Mouse (Mus musculus) stomach, embryonic 15.5 days (tissue): Measurements from ENCODE around the gene Aspa. TPM values are rescaled to one million over a fixed set of nuclear protein-coding genes. Genes with fewer than 3 reads are reported as not detected.
A peak's percentile ranks its signal among the peaks of the same experiment; 100 is the strongest.
"Not testable (repeated sequence)": the region's sequence is repeated elsewhere in the genome, so short reads cannot be mapped to it uniquely, and the experiment has no call there.

Experiments used
- ATAC-seq: fragments of 200-750 bp; cut with Nextera tagmentation; 2 replicates; pipeline ENCODE4 v1.8.0; 2017; ENCODE audit warnings: low read depth, moderate number of reproducible peaks, moderate TSS enrichment; ENCODE audit not compliant: insufficient read depth, low FRiP score
- H3K27ac ChIP-seq: fragments of 300-500 bp; sonication (generic); 2 replicates; pipeline ENCODE4 v1.5.1; 2015; ENCODE audit warnings: mild to moderate bottlenecking, inconsistent platforms
- H3K27me3 ChIP-seq: fragments of 300-500 bp; sonication (generic); replicated peaks from 2 replicates; pipeline ENCODE4 v1.6.1; 2015; ENCODE audit warnings: inconsistent platforms
- H3K36me3 ChIP-seq: fragments of 300-500 bp; sonication (generic); 2 replicates; pipeline ENCODE4 v1.6.1; 2015; ENCODE audit warnings: inconsistent platforms
- H3K4me1 ChIP-seq: fragments of 300-500 bp; sonication (generic); 2 replicates; pipeline ENCODE4 v1.6.1; 2015; ENCODE audit warnings: inconsistent platforms
- H3K4me2 ChIP-seq: fragments of 300-500 bp; sonication (generic); 2 replicates; pipeline ENCODE4 v1.6.1; 2015; ENCODE audit warnings: mild to moderate bottlenecking, inconsistent platforms
- H3K4me3 ChIP-seq: fragments of 300-500 bp; sonication (generic); replicated peaks from 2 replicates; pipeline ENCODE4 v1.5.1; 2015; ENCODE audit warnings: inconsistent platforms
- H3K9ac ChIP-seq: fragments of 300-500 bp; sonication (generic); 2 replicates; pipeline ENCODE4 v1.6.1; 2015; ENCODE audit warnings: inconsistent platforms
- H3K9me3 ChIP-seq: fragments of 300-500 bp; sonication (generic); 2 replicates; pipeline ENCODE4 v1.6.1; 2016; ENCODE audit warnings: inconsistent platforms
- WGBS: fragments of 180-500 bp; shearing (Covaris S2); methylation state at CpG from one replicate; pipeline ENCODE4 v1.1.7; 2015; 5-methylcytosine and 5-hydroxymethylcytosine counted together
- polyA plus RNA-seq: library from polyadenylated mRNA; unstranded; fragments of >200 nt; fragmentation: Nextera tagmentation; extraction: Ambion mirVana; gene quantifications from 2 replicates; pipeline ENCODE4 v1.2.1, GENCODE M21; 2015

Aspa gene
- 2.7 and 3.2 TPM in 2 replicates for polyA plus RNA-seq

DNA sequence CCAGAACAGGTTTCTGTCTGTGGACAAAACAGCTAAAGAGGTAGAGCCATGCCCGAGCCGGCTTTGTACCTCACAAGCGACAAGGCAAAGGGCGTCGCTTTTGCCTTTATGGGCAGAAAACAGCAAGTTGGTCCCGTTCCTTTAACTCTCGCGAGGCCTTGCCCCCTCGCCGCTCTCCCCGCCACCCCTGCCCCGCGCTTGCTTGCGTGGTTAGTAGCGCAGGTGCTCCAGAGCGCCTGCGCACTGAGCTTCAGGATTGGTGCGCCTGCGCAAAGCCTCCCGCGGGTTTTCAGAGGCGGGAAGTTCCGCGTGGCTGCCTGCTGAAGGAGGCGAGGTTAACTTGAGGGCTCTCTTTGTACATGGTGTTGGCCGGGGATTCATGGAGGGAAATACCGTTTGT is at the start of gene Aspa, which contains the start of the genes Gm49340 and Spata22:
Gene Aspa (minus strand): TSS at position 155 of the 400 bp plus-strand sequence.
Gene Gm49340 (plus strand): TSS at position 300 of the 400 bp plus-strand sequence.
Gene Spata22 (plus strand): TSS at position 300 of the 400 bp plus-strand sequence.
- WGBS, result 82% methylated on average over 27 of the region's 27 CpGs
- Histone ChIP-seq H3K4me1 (peaks cover 4% of the 10 kb centered on the region; the same call in 1 of the 2 replicates), H3K27me3 (no peaks in the 10 kb centered on the region), H3K9ac (no peak within 1 kb of the TSS), H3K4me3 (no peak within 1 kb of the TSS), H3K9me3 (no peaks in the 10 kb centered on the region), H3K4me2 (no peak within 1 kb of the TSS), H3K27ac (no peak within 1 kb of the TSS), H3K36me3 (no peaks in the 10 kb centered on the region)
- ATAC-seq, result no peak

DNA sequence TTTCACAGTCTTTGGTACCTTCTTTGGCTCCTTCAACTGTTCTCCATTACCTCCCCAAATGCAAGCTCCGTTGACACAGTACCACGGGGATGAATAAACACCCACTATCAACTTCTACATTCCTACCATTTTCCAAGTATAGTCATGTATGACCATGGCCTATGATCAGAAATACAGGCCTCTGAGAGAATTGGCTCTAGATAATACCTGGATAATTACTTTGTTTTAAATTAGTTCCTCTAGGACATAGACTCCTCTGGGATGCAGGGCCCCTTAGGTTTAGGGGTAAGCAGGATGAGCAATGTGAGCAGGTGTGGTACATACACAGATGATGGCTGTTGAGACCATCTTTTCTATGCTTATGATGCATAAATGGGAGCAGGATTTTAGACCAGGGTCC is 41.5 kb upstream of the Aspa start, which contains the start of gene Olfr376:
Gene Olfr376 (plus strand): TSS at position 301 of the 400 bp plus-strand sequence.
- H3K9me3 ChIP-seq, result no peaks in the 10 kb centered on the region
- no peak within 1 kb of the TSS for H3K9ac ChIP-seq
- 77% methylated on average over 2 of the region's 2 CpGs for WGBS
- no peak within 1 kb of the TSS for H3K27ac ChIP-seq
- no peaks in the 10 kb centered on the region for H3K27me3 ChIP-seq
- H3K36me3 ChIP-seq, result no peaks in the 10 kb centered on the region
- H3K4me1 ChIP-seq, result no peaks in the 10 kb centered on the region
- no peak within 1 kb of the TSS for H3K4me3 ChIP-seq
- no peak within 1 kb of the TSS for H3K4me2 ChIP-seq
- no peak for ATAC-seq

- Histone ChIP-seq H3K4me1 (no peaks in the 10 kb centered on the region), H3K9me3 (no peaks in the 10 kb centered on the region), H3K36me3 (no peaks in the 10 kb centered on the region), H3K9ac (no peak within 1 kb of the TSS), H3K27ac (no peak within 1 kb of the TSS), H3K4me3 (no peak within 1 kb of the TSS), H3K27me3 (no peaks in the 10 kb centered on the region), H3K4me2 (no peak within 1 kb of the TSS)
- ATAC-seq, result no peak
- WGBS, result 41% methylated on average over 3 of the region's 3 CpGs
These were observed 21.1 kb upstream of the Aspa start, which contains the start of gene Olfr20 for GRCm38 (mm10) chr11:73350483-73350882. Olfr20 (plus strand) TSS chr11:73350783.

GRCm38 (mm10) chr11:73336919-73337318 is 7.5 kb upstream of the Aspa start:
- WGBS, result 72% methylated on average over 4 of the region's 4 CpGs
- H3K4me3 ChIP-seq, result no peak overlapping the region
- no peak for ATAC-seq
- H3K36me3 ChIP-seq, result no peaks in the 10 kb centered on the region
- H3K9ac ChIP-seq, result no peak overlapping the region
- H3K27me3 ChIP-seq, result no peaks in the 10 kb centered on the region
- H3K4me1 ChIP-seq, result no peaks in the 10 kb centered on the region
- H3K9me3 ChIP-seq, result no peaks in the 10 kb centered on the region
- H3K27ac ChIP-seq, result no peak overlapping the region
- H3K4me2 ChIP-seq, result no peak overlapping the region

GRCm38 (mm10) chr11:73333357-73333756 is 4.0 kb upstream of the Aspa start:
- Histone ChIP-seq H3K4me3 (no peak overlapping the region), H3K36me3 (no peaks in the 10 kb centered on the region), H3K4me2 (no peak overlapping the region), H3K9ac (no peak overlapping the region), H3K9me3 (no peaks in the 10 kb centered on the region), H3K27ac (no peak overlapping the region), H3K4me1 (no peaks in the 10 kb centered on the region), H3K27me3 (no peaks in the 10 kb centered on the region)
- 72% methylated on average over 2 of the region's 2 CpGs for WGBS
- ATAC-seq, result no peak

DNA sequence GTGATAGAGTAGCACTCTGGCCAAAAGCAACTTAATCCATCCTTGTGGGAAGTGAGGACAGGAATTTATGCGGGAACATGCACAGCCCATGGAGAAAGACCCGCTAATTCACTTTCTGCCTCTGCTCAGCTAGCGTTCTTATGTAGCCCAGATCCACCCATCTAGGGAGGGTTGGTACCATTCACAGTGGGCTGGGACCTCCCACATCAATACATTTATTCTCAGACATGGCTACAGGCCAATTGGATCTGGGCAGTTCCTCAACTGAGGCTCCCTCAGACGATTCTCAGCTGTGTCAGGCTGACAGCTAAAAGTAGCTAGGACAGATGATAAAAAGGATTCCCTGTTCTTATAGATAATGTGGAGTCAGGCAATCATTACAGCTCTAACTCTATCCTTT is 2.0 kb downstream of the Aspa start:
- peaks cover 4% of the 10 kb centered on the region; the same call in 1 of the 2 replicates for H3K4me1 ChIP-seq
- H3K4me2 ChIP-seq, result no peak overlapping the region
- H3K9me3 ChIP-seq, result no peaks in the 10 kb centered on the region
- H3K27me3 ChIP-seq, result no peaks in the 10 kb centered on the region
- peak overlapping the region; percentile 5; the same call in 1 of the 2 replicates for H3K27ac ChIP-seq
- H3K36me3 ChIP-seq, result no peaks in the 10 kb centered on the region
- H3K9ac ChIP-seq, result no peak overlapping the region
- H3K4me3 ChIP-seq, result no peak overlapping the region
- peak; percentile 67 for ATAC-seq
- 43% methylated on average over 4 of the region's 4 CpGs for WGBS

GRCm38 (mm10) chr11:73326485-73326886 is 2.9 kb downstream of the Aspa start:
- Histone ChIP-seq H3K4me2 (peak overlapping the region; percentile 38), H3K27me3 (no peaks in the 10 kb centered on the region), H3K27ac (peak overlapping the region; percentile 55), H3K9ac (no peak overlapping the region), H3K36me3 (no peaks in the 10 kb centered on the region), H3K4me1 (peaks cover 4% of the 10 kb centered on the region; the same call in 1 of the 2 replicates), H3K9me3 (no peaks in the 10 kb centered on the region), H3K4me3 (0 out of 2 replicates have a peak overlapping the region, but pooled peaks have one; percentile 10)
- WGBS, result 22% methylated on average over 12 of the region's 12 CpGs
- peak; percentile 67; the same call in 1 of the 2 replicates for ATAC-seq

DNA sequence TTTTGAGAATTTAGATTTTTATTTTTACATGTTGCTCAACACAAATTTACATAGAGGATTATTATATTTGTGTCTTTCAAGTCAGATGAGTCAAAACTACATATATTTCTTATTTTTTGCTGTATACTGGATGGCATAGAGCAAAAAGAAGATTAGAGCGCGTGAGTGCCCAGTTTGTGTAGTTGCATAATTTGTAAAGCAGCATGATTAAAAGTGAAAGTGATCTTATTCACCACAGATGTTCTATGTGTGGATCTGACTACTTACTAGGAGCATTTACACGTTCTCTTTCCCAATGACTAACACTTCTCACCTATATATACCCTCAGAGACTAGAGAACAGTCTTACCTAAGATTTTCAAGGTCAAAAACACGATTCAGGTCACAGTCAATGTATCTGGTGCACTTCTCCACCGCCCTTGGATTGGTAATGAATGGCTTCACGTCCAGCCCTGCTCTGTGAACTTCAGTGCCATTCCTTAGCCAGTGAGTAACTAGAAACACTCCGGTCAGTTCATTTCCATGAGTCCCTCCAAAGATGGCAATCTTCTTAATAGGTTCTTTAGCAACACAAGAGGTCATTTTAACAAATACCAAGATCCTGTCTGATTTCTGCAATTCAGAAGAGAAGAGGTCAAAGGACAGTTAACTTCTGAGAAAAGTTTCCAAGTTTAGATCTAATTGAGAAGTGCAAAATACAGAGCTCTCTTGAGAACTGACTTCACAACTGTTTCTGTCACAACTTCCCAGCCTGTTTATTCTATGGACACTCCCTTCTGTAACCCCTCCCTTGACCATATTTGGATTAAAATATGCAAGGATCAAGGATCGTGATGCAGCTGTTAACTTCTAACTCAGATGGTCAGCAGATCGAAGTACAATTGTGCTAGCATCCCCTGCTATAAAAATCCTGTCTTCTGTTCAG is 5.2 kb downstream of the Aspa start:
- Histone ChIP-seq H3K27ac (no peak overlapping the region), H3K4me3 (no peak overlapping the region)

GRCm38 (mm10) chr11:73321064-73321463 is 8.3 kb downstream of the Aspa start:
- H3K9me3 ChIP-seq, H3K27ac ChIP-seq, H3K27me3 ChIP-seq, H3K4me2 ChIP-seq, ATAC-seq, H3K36me3 ChIP-seq, H3K4me3 ChIP-seq, H3K9ac ChIP-seq, H3K4me1 ChIP-seq: not testable (repeated sequence)
- WGBS, result 89% methylated on average over 13 of the region's 13 CpGs

More for the DNA sequence above, 5.2 kb downstream of the Aspa start:
- peaks cover 4% of the 10 kb centered on the region; the same call in 1 of the 2 replicates for H3K4me1 ChIP-seq
- no peak for ATAC-seq
- WGBS, result 56% methylated on average over 9 of the region's 9 CpGs
- H3K36me3 ChIP-seq, result no peaks in the 10 kb centered on the region
- no peak overlapping the region for H3K9ac ChIP-seq
- no peaks in the 10 kb centered on the region for H3K9me3 ChIP-seq
- H3K27me3 ChIP-seq, result no peaks in the 10 kb centered on the region
- H3K4me2 ChIP-seq, result peak overlapping the region; percentile 25; the same call in 1 of the 2 replicates

GRCm38 (mm10) chr11:73318581-73318980 is 10.8 kb downstream of the Aspa start:
- WGBS, result 59% methylated on average over 2 of the region's 2 CpGs
- not testable (repeated sequence) for H3K27me3 ChIP-seq, H3K4me2 ChIP-seq, H3K27ac ChIP-seq, ATAC-seq, H3K4me3 ChIP-seq, H3K9me3 ChIP-seq, H3K9ac ChIP-seq, H3K36me3 ChIP-seq, H3K4me1 ChIP-seq

DNA sequence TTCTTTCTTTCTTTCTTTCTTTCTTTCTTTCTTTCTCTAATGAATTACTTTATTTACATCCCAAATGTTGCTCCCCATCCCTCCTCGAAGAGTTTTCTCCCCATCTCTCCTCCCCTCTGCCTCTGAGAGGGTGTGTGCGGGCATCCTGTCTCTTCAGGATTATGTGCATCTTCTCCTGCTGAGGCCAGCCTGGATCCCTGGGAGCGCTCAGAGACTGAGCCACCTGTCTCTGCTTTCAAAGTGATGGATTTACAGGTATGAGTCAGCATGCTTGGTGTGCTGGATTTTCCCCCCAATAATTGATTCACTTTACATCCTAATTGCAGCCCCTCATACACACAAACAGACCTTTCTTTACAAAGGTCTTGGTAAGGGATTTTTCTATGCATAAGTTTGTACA is 13.4 kb downstream of the Aspa start:
- Histone ChIP-seq H3K27me3 (no peaks in the 10 kb centered on the region), H3K9ac (no peak overlapping the region), H3K27ac (no peak overlapping the region), H3K4me1 (no peaks in the 10 kb centered on the region), H3K4me2 (no peak overlapping the region), H3K4me3 (no peak overlapping the region), H3K36me3 (no peaks in the 10 kb centered on the region), H3K9me3 (no peaks in the 10 kb centered on the region)
- ATAC-seq, result no peak
- WGBS, result 46% methylated on average over 3 of the region's 3 CpGs

DNA sequence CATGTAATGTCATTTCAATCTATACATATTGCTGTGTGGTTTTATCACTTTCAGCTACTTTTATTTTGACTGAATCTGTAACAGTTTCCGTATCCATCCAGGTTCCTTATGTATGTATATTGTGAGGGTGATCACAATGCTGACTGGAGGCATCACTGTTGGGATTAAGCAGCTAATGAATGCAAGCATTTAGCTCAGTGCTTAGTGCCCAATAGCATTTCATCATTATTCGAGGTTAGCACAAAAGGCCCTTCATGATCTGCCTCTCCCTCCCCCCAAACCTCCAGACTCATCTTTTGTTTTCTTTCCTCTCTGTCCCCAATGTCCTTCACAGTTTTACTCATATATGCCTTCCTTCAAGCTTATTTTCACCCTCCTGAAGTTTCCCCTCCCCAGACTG is 26.3 kb downstream of the Aspa start:
- H3K4me3 ChIP-seq, result no peak overlapping the region
- 54% methylated on average over 2 of the region's 2 CpGs for whole genome bisulfite sequencing
- no peak overlapping the region for H3K27ac ChIP-seq
- H3K27me3 ChIP-seq, result no peaks in the 10 kb centered on the region
- H3K9ac ChIP-seq, result no peak overlapping the region
- ATAC-seq, result no peak
- no peaks in the 10 kb centered on the region for H3K9me3 ChIP-seq
- H3K4me1 ChIP-seq, result no peaks in the 10 kb centered on the region
- no peak overlapping the region for H3K4me2 ChIP-seq
- no peaks in the 10 kb centered on the region for H3K36me3 ChIP-seq
